In genomic region chr9:34824358-34825088, GRCm38 (mm10) we compare ENCODE assay signal across 20 mouse cellular contexts.
DNase-seq lines count a peak whose midpoint lies in the region; ATAC-seq lines count a peak whose summit lies in the region.
"Had no signal": no experiment of that assay in that cellular context is flagged by ENCODE, and none has a peak within 500 bp of the region (broad histone marks: within the 10 kb centered on the region; RNA-seq: fewer than 3 reads in every experiment).

No protein-coding gene starts in this region.

- peaks cover 27% of the 10 kb centered on the region for H3K4me1 ChIP-seq in hindbrain, embryonic 13.5 days (replicated peaks)
- H3K4me1 ChIP-seq in hindbrain, embryonic 10.5 days (replicated peaks): 0 out of 2 replicates have a peak, but pooled peaks cover 5% of the 10 kb centered on the region
- H3K4me1 ChIP-seq in midbrain, embryonic 13.5 days (replicated peaks): peaks cover 17% of the 10 kb centered on the region
- H3K4me1 ChIP-seq in midbrain, embryonic 16.5 days (ENCODE audit: control insufficient read depth, insufficient read depth, low read length): peaks cover 12% of the 10 kb centered on the region
- no peaks in the 10 kb centered on the region; the same call in 1 of the 2 replicates for H3K4me1 ChIP-seq in neural tube, embryonic 14.5 days (ENCODE audit: control insufficient read depth, insufficient read depth, low read length)
- H3K4me1 ChIP-seq: embryonic facial prominence, embryonic 13.5 days; heart, embryonic 15.5 days; liver, embryonic 13.5 days; lung, embryonic 15.5 days had no signal

- H3K36me3 ChIP-seq in hindbrain, embryonic 13.5 days: no peaks in the 10 kb centered on the region
- H3K36me3 ChIP-seq in hindbrain, embryonic 10.5 days: no peaks in the 10 kb centered on the region
- no peaks in the 10 kb centered on the region for H3K36me3 ChIP-seq in midbrain, embryonic 13.5 days
- no peaks in the 10 kb centered on the region for H3K36me3 ChIP-seq in midbrain, embryonic 16.5 days (ENCODE audit: control insufficient read depth, insufficient read depth, low read length)
- no peaks in the 10 kb centered on the region for H3K36me3 ChIP-seq in neural tube, embryonic 14.5 days (ENCODE audit: control insufficient read depth, insufficient read depth, low read length)
- H3K36me3 ChIP-seq: embryonic facial prominence, embryonic 13.5 days; G1E; heart, embryonic 15.5 days; liver, embryonic 13.5 days; lung, embryonic 15.5 days had no signal

- H3K27ac ChIP-seq in hindbrain, embryonic 13.5 days: peak overlapping the region; percentile 70
- H3K27ac ChIP-seq in hindbrain, embryonic 10.5 days: no peak overlapping the region
- peak overlapping the region; percentile 14; the same call in 1 of the 2 replicates for H3K27ac ChIP-seq in midbrain, embryonic 13.5 days
- H3K27ac ChIP-seq in midbrain, embryonic 16.5 days (ENCODE audit: low read length): no peak overlapping the region
- H3K27ac ChIP-seq in neural tube, embryonic 14.5 days (ENCODE audit: low read depth, low read length): no peak overlapping the region; the same call in 1 of the 2 replicates
- H3K27ac ChIP-seq: embryonic facial prominence, embryonic 13.5 days; heart, embryonic 15.5 days; left cerebral cortex, adult 2 months; liver, embryonic 13.5 days; lung, embryonic 15.5 days; macrophage had no signal

- no peak overlapping the region for H3K4me3 ChIP-seq in hindbrain, embryonic 13.5 days
- no peak overlapping the region for H3K4me3 ChIP-seq in hindbrain, embryonic 10.5 days
- no peak overlapping the region for H3K4me3 ChIP-seq in midbrain, embryonic 13.5 days (replicated peaks)
- H3K4me3 ChIP-seq in midbrain, embryonic 16.5 days (ENCODE audit: low read depth, low read length): no peak overlapping the region
- H3K4me3 ChIP-seq in neural tube, embryonic 14.5 days (ENCODE audit: low read depth, low read length): no peak overlapping the region
- H3K4me3 ChIP-seq: embryonic facial prominence, embryonic 13.5 days; heart, embryonic 15.5 days; left cerebral cortex, adult 2 months; liver, embryonic 13.5 days; lung, embryonic 15.5 days had no signal

- no peak overlapping the region for H3K4me2 ChIP-seq in hindbrain, embryonic 13.5 days
- H3K4me2 ChIP-seq in midbrain, embryonic 13.5 days (replicated peaks): no peak overlapping the region
- no peak overlapping the region for H3K4me2 ChIP-seq in midbrain, embryonic 16.5 days (ENCODE audit: low read length)
- no peak overlapping the region for H3K4me2 ChIP-seq in neural tube, embryonic 14.5 days (ENCODE audit: low read depth, low read length)
- H3K4me2 ChIP-seq: embryonic facial prominence, embryonic 13.5 days; heart, embryonic 15.5 days; liver, embryonic 13.5 days; lung, embryonic 15.5 days had no signal

- H3K9me3 ChIP-seq in hindbrain, embryonic 13.5 days: no peaks in the 10 kb centered on the region
- H3K9me3 ChIP-seq in hindbrain, embryonic 10.5 days: no peaks in the 10 kb centered on the region
- no peaks in the 10 kb centered on the region for H3K9me3 ChIP-seq in midbrain, embryonic 13.5 days
- H3K9me3 ChIP-seq in midbrain, embryonic 16.5 days (replicated peaks; ENCODE audit: control insufficient read depth, low read length, poor library complexity, severe bottlenecking): no peaks in the 10 kb centered on the region
- no peaks in the 10 kb centered on the region for H3K9me3 ChIP-seq in neural tube, embryonic 14.5 days (ENCODE audit: control insufficient read depth, low read length)
- H3K9me3 ChIP-seq: embryonic facial prominence, embryonic 13.5 days; G1E; heart, embryonic 15.5 days; liver, embryonic 13.5 days; lung, embryonic 15.5 days had no signal

- no peaks in the 10 kb centered on the region for H3K27me3 ChIP-seq in hindbrain, embryonic 13.5 days
- H3K27me3 ChIP-seq in hindbrain, embryonic 10.5 days (ENCODE audit: insufficient read depth, poor library complexity, severe bottlenecking): no peaks in the 10 kb centered on the region
- H3K27me3 ChIP-seq in midbrain, embryonic 13.5 days: no peaks in the 10 kb centered on the region
- no peaks in the 10 kb centered on the region for H3K27me3 ChIP-seq in midbrain, embryonic 16.5 days (ENCODE audit: control insufficient read depth, insufficient read depth, low read depth, low read length)
- H3K27me3 ChIP-seq in neural tube, embryonic 14.5 days (ENCODE audit: control insufficient read depth, insufficient read depth, low read length): no peaks in the 10 kb centered on the region
- H3K27me3 ChIP-seq: embryonic facial prominence, embryonic 13.5 days; heart, embryonic 15.5 days; liver, embryonic 13.5 days; lung, embryonic 15.5 days had no signal

- ATAC-seq in hindbrain, embryonic 13.5 days (ENCODE audit: low FRiP score): no peak; the same call in 1 of the 2 replicates
- no peak for ATAC-seq in midbrain, embryonic 13.5 days
- no peak for ATAC-seq in midbrain, embryonic 16.5 days
- peak; percentile 76 for ATAC-seq in neural tube, embryonic 14.5 days (ENCODE audit: low read depth)
- ATAC-seq: CD4-positive, CD25-positive, alpha-beta regulatory T cell, adult 4 months had no signal

- no peak overlapping the region for H3K9ac ChIP-seq in hindbrain, embryonic 13.5 days
- no peak overlapping the region for H3K9ac ChIP-seq in midbrain, embryonic 13.5 days (replicated peaks)
- H3K9ac ChIP-seq in midbrain, embryonic 16.5 days (ENCODE audit: low read depth, low read length): no peak overlapping the region
- no peak overlapping the region for H3K9ac ChIP-seq in neural tube, embryonic 14.5 days (replicated peaks; ENCODE audit: low read depth, low read length)
- H3K9ac ChIP-seq: embryonic facial prominence, embryonic 13.5 days; heart, embryonic 15.5 days; liver, embryonic 13.5 days; lung, embryonic 15.5 days had no signal

- peak; percentile 3 for DNase-seq in adrenal gland, adult 2 months
- no peak for DNase-seq in adrenal gland, postnatal 25 days
- DNase-seq in hindbrain, embryonic 10.5 days (ENCODE audit: low spot score): no peak
- DNase-seq in spleen, postnatal 36 days (ENCODE audit: low spot score in 2 of 2): no peak
- DNase-seq: cerebellum, adult 9-10 months; heart, adult 18-20 months; kidney, adult 2 months; liver, embryonic 13.5 days; thymus, postnatal 36 days had no signal

- WGBS in hindbrain, embryonic 13.5 days: 66% methylated on average over 18 of the region's 18 CpGs
- WGBS in hindbrain, embryonic 10.5 days: 87% methylated on average over 18 of the region's 18 CpGs
- 71% methylated on average over 18 of the region's 18 CpGs for WGBS in midbrain, embryonic 13.5 days
- 65% methylated on average over 18 of the region's 18 CpGs for WGBS in midbrain, embryonic 16.5 days
- WGBS in neural tube, embryonic 14.5 days: 48% methylated on average over 18 of the region's 18 CpGs

Comparison
In these comparisons a context has a peak if more than half of its experiments do, and no peak if none do; other contexts are left out.
1. H3K27ac ChIP-seq: peak in hindbrain, embryonic 13.5 days (single experiment) and midbrain, embryonic 13.5 days (single experiment); none in hindbrain, embryonic 10.5 days (single experiment), midbrain, embryonic 16.5 days (single experiment) and neural tube, embryonic 14.5 days (single experiment).